Mouse (Mus musculus) neural tube, postnatal 0 days (tissue): ENCODE results near the gene Smc6. TPM values are rescaled to one million over a fixed set of nuclear protein-coding genes. Genes with fewer than 3 reads are reported as not detected.

Experiments
- microRNA-seq: library from miRNA; unstranded; fragments of <30 nt; microRNA quantifications from one replicate; pipeline ENCODE4, GENCODE M21; 2016
- polyA plus RNA-seq: library from polyadenylated mRNA; unstranded; fragments of >200 nt; fragmentation: Nextera tagmentation; extraction: Ambion mirVana; gene quantifications from 2 replicates; pipeline ENCODE4 v1.2.1, GENCODE M21; 2015

The Smc6 gene
- polyA plus RNA-seq, result 110 and 121 TPM in 2 replicates

GRCm38 (mm10) chr12:11265382-11266281 is at the start of gene Smc6, which contains the start of gene Gen1:
Gene Smc6, plus strand, starts transcription at chr12:11265886.
Gene Gen1, minus strand, starts transcription at chr12:11265801.

Small RNAs within 50 kb of the gene (microRNA-seq; reads per million reads assigned to microRNA genes)
- not detected for gene Mir7675

Other genes with a start within 250 kb of the Smc6 start
- 2.0 TPM in 2 replicates for gene Kcns3, start 114.8 kb upstream of the Smc6 start, polyA plus RNA-seq
- not detected in 2 replicates for gene Msgn1, start 56.9 kb upstream of the Smc6 start, polyA plus RNA-seq
- gene Gen1, start 85 bp upstream of the Smc6 start, polyA plus RNA-seq, result 0.45 and 1.7 TPM in 2 replicates
- 287 and 311 TPM in 2 replicates for gene Vsnl1, start 170.7 kb downstream of the Smc6 start, polyA plus RNA-seq
- 0.64 and 0.81 TPM in 2 replicates for gene Rad51ap2, start 190.2 kb downstream of the Smc6 start, polyA plus RNA-seq